Mouse (Mus musculus): Measurements from ENCODE around the gene Lyrm4. TPM values are rescaled to one million over a fixed set of nuclear protein-coding genes. Genes with fewer than 3 reads are reported as not detected.

The Lyrm4 gene
- polyA plus RNA-seq, 1 experiment from 2014 or later, result 20.3 TPM

DNA sequence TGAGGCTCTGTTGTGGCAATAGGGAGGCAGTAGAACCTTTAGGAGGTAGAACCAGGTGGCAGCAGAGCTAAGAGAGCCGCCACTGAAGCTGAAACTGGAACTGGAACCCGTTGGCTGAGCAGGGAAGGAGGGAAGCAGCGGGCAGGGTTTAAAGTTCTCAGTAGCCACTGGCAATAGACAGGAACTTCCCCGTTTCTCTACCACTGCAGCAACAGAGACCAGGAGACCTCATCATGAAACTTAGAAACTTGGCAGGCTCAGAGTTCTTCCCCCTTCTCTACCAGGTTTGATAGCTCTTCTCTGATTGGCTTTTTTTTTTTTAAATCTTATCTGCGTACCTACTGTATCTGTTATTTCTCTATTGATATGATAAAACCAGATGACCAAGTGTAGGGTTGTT, 176.4 kb downstream of the Lyrm4 start:
- no peak overlapping the region for H3K4me3 ChIP-seq (replicated peaks)
- no peak for ATAC-seq (ENCODE audit: low FRiP score)
- H3K4me2 ChIP-seq, result no peak overlapping the region
- H3K36me3 ChIP-seq (replicated peaks), result no peaks in the 10 kb centered on the region
- H3K9ac ChIP-seq, result no peak overlapping the region
- no peaks in the 10 kb centered on the region for H3K27me3 ChIP-seq
- 81% methylated on average over 5 of the region's 5 CpGs for WGBS
- H3K4me1 ChIP-seq, result no peaks in the 10 kb centered on the region
- no peak overlapping the region for H3K27ac ChIP-seq
- H3K9me3 ChIP-seq, result no peaks in the 10 kb centered on the region

DNA sequence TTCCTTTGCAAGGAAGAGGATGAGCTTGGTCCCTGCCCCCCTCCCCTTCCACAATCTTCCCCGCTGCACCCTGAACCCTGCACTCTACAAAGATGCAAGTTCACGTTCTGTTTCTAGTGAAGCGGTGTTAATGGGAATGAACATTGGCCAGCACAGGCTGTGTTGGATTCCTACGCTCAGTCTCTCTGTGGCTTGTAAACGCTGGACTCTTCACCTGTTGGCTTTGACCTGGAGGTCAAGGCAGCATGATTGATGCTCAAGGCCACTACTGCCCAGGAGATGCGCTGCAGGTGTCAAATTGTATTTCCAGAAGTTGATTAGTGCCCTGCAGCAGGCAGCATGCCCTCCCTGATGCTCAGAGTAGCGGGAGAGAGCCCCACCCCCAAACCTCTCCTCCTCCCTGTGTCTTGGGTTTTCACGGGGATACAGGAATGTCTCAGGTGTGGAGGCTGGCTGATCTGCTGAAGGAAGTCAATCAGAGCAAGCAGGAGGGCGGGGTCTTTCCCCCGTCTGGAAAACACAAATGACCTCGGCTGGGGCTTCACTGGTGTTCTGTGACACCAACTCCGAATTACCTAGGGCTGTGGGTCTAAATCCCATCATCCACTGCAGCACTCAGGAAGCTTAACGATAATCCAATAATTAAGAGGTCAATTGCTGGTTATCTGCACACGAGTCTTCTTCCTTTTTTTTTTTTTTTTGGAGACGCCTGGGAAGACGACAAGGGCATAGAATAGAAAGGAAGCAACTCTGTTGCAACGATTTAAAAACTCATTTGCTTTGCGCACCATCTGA, 177.3 kb downstream of the Lyrm4 start:
- H3K9ac ChIP-seq, result no peak overlapping the region
- H3K27ac ChIP-seq, result no peak overlapping the region
- H3K27me3 ChIP-seq, result no peaks in the 10 kb centered on the region
- no peak for ATAC-seq (ENCODE audit: low FRiP score)
- H3K4me2 ChIP-seq, result no peak overlapping the region
- 0 out of 2 replicates have a peak, but pooled peaks cover under 1% of the 10 kb centered on the region for H3K9me3 ChIP-seq
- no peaks in the 10 kb centered on the region for H3K4me1 ChIP-seq
- H3K36me3 ChIP-seq (replicated peaks), result no peaks in the 10 kb centered on the region
- 77% methylated on average over 18 of the region's 18 CpGs for WGBS
- no peak overlapping the region for H3K4me3 ChIP-seq (replicated peaks)

DNA sequence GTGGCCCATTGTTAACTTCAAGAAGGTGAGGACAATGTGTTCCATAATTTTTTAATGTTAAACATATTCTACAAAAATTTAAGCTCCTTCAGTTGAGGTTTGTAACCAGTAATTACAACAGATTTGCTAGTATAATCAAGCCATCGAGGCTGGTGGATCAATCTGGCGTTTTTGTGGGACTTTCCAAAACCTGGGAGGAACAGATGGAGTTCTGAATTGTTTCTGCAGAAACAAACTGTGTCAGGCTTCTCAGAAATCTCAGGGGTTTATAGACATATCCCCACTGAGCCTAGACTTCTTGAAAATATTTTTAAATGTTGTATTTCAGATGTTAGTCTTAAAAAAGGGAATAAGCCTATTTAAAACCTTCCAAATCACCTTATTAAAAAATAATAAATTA, 179.3 kb downstream of the Lyrm4 start:
- no peaks in the 10 kb centered on the region for H3K4me1 ChIP-seq
- no peak overlapping the region for H3K4me3 ChIP-seq (replicated peaks)
- H3K27me3 ChIP-seq, result no peaks in the 10 kb centered on the region
- peaks cover 6% of the 10 kb centered on the region; the same call in 1 of the 2 replicates for H3K9me3 ChIP-seq
- 93% methylated on average over 2 of the region's 2 CpGs for WGBS
- no peak overlapping the region for H3K27ac ChIP-seq
- no peak for ATAC-seq (ENCODE audit: low FRiP score)
- no peak overlapping the region for H3K9ac ChIP-seq
- no peak overlapping the region for H3K4me2 ChIP-seq
- no peaks in the 10 kb centered on the region for H3K36me3 ChIP-seq (replicated peaks)

Other genes starting within 250 kb of the Lyrm4 start
- 14.1 and 18.8 TPM in 2 replicates for gene Rpp40, start 211.2 kb downstream of the Lyrm4 start, polyA plus RNA-seq (2016; fragmentation: Nextera tagmentation; extraction: Ambion mirVana)
- 2.0 and 2.3 TPM in 2 replicates for gene Ppp1r3g, start 158.7 kb downstream of the Lyrm4 start, polyA plus RNA-seq (2016; fragmentation: Nextera tagmentation; extraction: Ambion mirVana)
- gene Fars2, start 114 bp downstream of the Lyrm4 start, polyA plus RNA-seq (2016; fragmentation: Nextera tagmentation; extraction: Ambion mirVana), result 29.5 and 30.0 TPM in 2 replicates